Mouse (Mus musculus) brain, embryonic 14.5 days (tissue): ENCODE measurements around the gene Ufm1.

Source experiments
- CTCF ChIP-seq: fragments of 200-500 bp; IDR thresholded peaks from 2 replicates; pipeline ENCODE4 v1.5.1; 2012; ENCODE audit warnings: inconsistent platforms, mild to moderate bottlenecking, moderate library complexity, borderline replicate concordance; ENCODE audit not compliant: insufficient read depth, insufficient read length; ENCODE audit errors: extremely low read depth
- POLR2A ChIP-seq: fragments of 200-500 bp; IDR thresholded peaks from 2 replicates; pipeline ENCODE4 v1.6.1; 2012; ENCODE audit warnings: mild to moderate bottlenecking, inconsistent platforms, borderline replicate concordance; ENCODE audit not compliant: poor library complexity, insufficient read depth, insufficient read length, severe bottlenecking; ENCODE audit errors: extremely low read depth

GRCm38 (mm10) chr3:53890619-53891540 is 27.2 kb upstream of the Ufm1 start:
- TF ChIP-seq POLR2A (no peak), CTCF (no peak)
